8 mouse cellular contexts compared by ENCODE assay signal in the genomic region with DNA sequence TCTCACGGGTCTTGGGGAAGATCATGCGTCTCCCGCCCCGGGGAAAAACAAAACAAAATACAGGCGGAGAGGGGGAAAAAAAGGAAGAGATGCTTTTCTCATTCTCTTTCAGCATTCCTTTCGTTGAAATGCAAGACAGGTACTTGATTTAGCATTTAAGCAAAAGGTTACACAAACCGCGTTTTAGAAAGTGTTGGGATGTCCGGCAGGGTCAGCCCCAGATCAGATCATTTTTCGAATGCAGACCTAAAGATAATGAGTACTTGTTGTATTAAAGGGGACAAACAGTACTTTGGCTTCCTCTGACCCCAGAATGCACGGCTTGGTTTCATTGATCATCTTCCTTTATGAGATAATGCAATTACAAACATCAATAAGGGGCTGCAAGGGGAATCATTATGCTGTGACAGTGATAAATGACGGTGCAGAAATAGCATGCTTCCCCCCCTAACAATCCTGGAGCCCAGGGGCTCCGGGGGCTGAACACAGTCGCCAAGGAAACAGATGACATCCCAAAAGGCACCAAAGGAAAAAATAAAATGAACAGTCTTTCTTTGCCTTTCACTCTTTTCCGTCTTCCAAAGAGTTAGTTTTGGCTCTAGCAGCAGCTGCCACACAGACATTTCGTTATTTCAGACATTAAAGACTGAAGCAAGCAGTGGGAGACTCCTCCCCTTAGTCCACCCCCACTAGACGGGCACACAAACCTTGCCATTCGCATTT.
DNase-seq lines count a peak whose midpoint lies in the region; ATAC-seq lines count a peak whose summit lies in the region.

No protein-coding gene starts in this region.

- no peaks in the 10 kb centered on the region; the same call in 1 of the 2 replicates for H3K27me3 ChIP-seq in hindbrain, embryonic 11.5 days (ENCODE audit: control insufficient read depth, insufficient read depth, low read length)
- peaks cover 60% of the 10 kb centered on the region for H3K27me3 ChIP-seq in midbrain, embryonic 12.5 days

- peaks cover 15% of the 10 kb centered on the region for H3K4me1 ChIP-seq in hindbrain, embryonic 11.5 days (replicated peaks; ENCODE audit: control insufficient read depth, insufficient read depth, low read length)
- peaks cover 54% of the 10 kb centered on the region for H3K4me1 ChIP-seq in midbrain, embryonic 12.5 days

- peak overlapping the region; percentile 94 for H3K4me2 ChIP-seq in hindbrain, embryonic 11.5 days (replicated peaks; ENCODE audit: low read depth, low read length)
- peak overlapping the region; percentile 38 for H3K4me2 ChIP-seq in midbrain, embryonic 12.5 days (replicated peaks)

- peak overlapping the region; percentile 23 for H3K4me3 ChIP-seq in hindbrain, embryonic 11.5 days (ENCODE audit: low read depth, low read length)
- peak overlapping the region; percentile 6 for H3K4me3 ChIP-seq in midbrain, embryonic 12.5 days

- WGBS in hindbrain, embryonic 11.5 days, result 0% methylated on average over 18 of the region's 18 CpGs
- WGBS in midbrain, embryonic 12.5 days, result 1% methylated on average over 18 of the region's 18 CpGs

- no peaks in the 10 kb centered on the region for H3K36me3 ChIP-seq in hindbrain, embryonic 11.5 days (ENCODE audit: control insufficient read depth, insufficient read depth, low read length)
- H3K36me3 ChIP-seq in midbrain, embryonic 12.5 days, result no peaks in the 10 kb centered on the region

- H3K9ac ChIP-seq in hindbrain, embryonic 11.5 days (ENCODE audit: low read depth, low read length), result peak overlapping the region; percentile 79; the same call in 1 of the 2 replicates
- 0 out of 2 replicates have a peak overlapping the region, but pooled peaks have one; percentile 1 for H3K9ac ChIP-seq in midbrain, embryonic 12.5 days (replicated peaks)

- peak overlapping the region; percentile 97 for H3K27ac ChIP-seq in hindbrain, embryonic 11.5 days (ENCODE audit: low read depth, low read length)
- no peak overlapping the region for H3K27ac ChIP-seq in midbrain, embryonic 12.5 days (replicated peaks)

- H3K9me3 ChIP-seq in hindbrain, embryonic 11.5 days (ENCODE audit: control insufficient read depth, low read length), result no peaks in the 10 kb centered on the region
- H3K9me3 ChIP-seq in midbrain, embryonic 12.5 days, result no peaks in the 10 kb centered on the region

- DNase-seq in kidney, adult 18-20 months, result peak; percentile 13
- no peak for DNase-seq in kidney, adult 11 months
- DNase-seq in adrenal gland, postnatal 14 days, result peak; percentile 65
- peak; percentile 78 for DNase-seq in hindbrain, embryonic 11.5 days (ENCODE audit: low spot score)
- no peak for DNase-seq in urinary bladder, postnatal 36 days (ENCODE audit: low spot score in 2 of 2)
- no peak for DNase-seq in left cerebral cortex, adult 18-20 months (ENCODE audit: low spot score in 2 of 2)
- DNase-seq in natural killer cell, adult 2 months (ENCODE audit: low spot score in 2 of 2), result no peak

- peak; percentile 54 for ATAC-seq in hindbrain, embryonic 11.5 days (ENCODE audit: low FRiP score)
- ATAC-seq in midbrain, embryonic 12.5 days (ENCODE audit: low FRiP score, low read depth), result no peak

Comparison
In these comparisons a context has a peak if more than half of its experiments do, and no peak if none do; other contexts are left out.
1. DNase-seq: peak in kidney, adult 18-20 months (single experiment), adrenal gland, postnatal 14 days (single experiment) and hindbrain, embryonic 11.5 days (single experiment); none in kidney, adult 11 months (single experiment), urinary bladder, postnatal 36 days (0 of 2), left cerebral cortex, adult 18-20 months (0 of 2) and natural killer cell, adult 2 months (0 of 2).